Mouse (Mus musculus): ENCODE data around the gene Cfap157.
A peak's percentile ranks its signal among the peaks of the same experiment; 100 is the strongest.

Gene Cfap157

GRCm38 (mm10) chr2:32784048-32784681, at the start of gene Cfap157:
Gene Cfap157 (minus strand): TSS chr2:32784428.
- DNase-seq: no peak

- DNase-seq: no peak
Observed at GRCm38 (mm10) chr2:32828979-32829676, 44.9 kb upstream of the Cfap157 start.

GRCm38 (mm10) chr2:32825796-32826195, 41.6 kb upstream of the Cfap157 start:
- no peak for DNase-seq

DNA sequence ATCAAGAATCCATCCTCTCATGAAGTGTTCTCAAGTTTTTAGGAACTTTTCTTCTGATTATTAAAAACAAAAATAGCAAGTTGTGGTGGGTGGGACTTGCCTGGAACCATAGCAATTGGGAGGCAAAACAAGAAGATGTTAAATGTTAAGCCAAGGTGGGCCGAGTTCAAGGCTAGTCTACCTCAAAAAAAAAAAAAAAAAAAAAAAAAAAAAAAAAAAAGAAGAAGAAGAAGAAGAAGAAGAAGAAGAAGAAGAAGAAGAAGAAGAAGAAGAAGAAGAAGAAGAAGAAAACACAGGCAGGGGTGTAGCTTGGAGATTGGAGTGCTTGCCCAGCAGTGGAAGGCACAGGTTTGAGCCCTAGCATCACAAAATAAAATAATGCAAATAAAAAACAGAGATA, 40.5 kb upstream of the Cfap157 start:
- no peak for DNase-seq

DNA sequence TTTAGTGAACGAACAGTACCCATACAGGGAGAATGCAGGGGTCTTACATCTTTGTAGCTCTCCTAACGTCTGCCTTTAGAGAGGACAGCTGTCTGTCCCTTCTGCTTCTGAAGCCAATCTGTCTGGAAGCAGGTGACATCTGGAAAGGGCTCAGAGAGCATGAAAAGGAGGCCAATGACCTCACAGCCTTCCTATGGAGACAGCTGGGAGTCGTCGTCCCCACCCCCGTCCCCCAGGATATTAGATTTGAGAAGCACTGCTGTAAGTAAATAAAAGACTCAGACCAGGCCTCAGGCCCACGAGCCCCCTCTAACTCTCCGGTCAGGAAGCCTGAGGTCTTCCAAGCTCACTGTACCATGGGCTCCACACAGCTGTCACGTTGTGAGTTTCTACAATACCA, 40.0 kb upstream of the Cfap157 start:
- no peak for DNase-seq

GRCm38 (mm10) chr2:32823579-32824154, 39.4 kb upstream of the Cfap157 start:
- DNase-seq: no peak

- DNase-seq: no peak
Observed at GRCm38 (mm10) chr2:32823153-32823552, 38.9 kb upstream of the Cfap157 start.

DNA sequence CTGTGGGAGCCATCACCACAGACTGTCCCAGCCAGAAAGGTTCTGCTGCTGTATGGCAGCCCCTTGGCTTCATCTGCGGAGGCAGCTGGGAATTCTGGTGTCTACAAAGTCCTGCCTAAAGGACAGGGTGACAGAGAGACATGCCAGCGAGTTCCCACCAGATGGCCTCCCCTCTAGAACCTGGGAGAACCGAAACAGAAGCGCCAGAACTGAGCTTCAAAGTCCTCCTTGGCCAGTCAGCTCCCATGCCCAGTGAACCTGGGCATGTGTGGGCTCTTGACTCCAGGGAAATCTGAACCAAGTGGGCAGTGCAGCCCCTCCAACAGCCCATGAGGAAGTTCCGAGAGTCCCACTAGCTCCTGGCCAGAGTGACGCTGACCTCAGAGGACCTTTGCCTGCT, 38.4 kb upstream of the Cfap157 start:
- no peak for DNase-seq

- DNase-seq: peak; percentile 49 to 50
Observed at GRCm38 (mm10) chr2:32821041-32821802, 37.0 kb upstream of the Cfap157 start.

- no peak for DNase-seq
Observed at GRCm38 (mm10) chr2:32818208-32818607, 34.0 kb upstream of the Cfap157 start.

- no peak for DNase-seq
Observed at GRCm38 (mm10) chr2:32817589-32817988, 33.4 kb upstream of the Cfap157 start.

DNA sequence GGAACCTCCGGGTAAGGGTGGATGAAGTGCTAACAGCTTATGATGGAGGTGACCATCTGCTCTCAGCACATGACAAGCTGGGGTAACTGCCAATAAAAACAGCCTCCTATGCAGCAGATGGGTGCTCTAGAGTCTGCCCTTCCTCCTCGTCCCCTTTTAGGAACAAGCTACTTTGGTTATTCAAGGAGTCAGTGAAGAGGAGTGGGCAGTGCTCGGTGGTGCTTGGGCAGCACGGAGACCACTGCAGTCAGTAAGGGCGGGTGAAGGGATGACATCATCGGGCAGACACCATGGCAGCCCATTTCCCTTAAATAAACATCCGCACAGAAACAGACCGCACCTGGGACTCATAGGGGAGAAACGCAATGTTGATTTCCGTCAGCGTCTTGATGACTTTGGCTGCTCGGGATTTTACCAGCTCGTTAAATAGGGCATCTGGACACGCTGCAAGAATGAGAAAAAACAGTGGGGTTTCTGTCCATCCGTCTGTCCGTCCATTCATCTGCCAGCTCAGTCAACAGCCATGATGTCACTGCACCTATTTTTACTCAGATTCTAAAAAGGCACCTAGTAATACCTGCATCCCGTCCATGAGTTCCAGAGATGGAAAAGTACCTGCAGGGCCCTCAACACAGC, 32.8 kb upstream of the Cfap157 start:
- no peak for DNase-seq

- DNase-seq: no peak
Observed at GRCm38 (mm10) chr2:32816497-32816896, 32.3 kb upstream of the Cfap157 start.

GRCm38 (mm10) chr2:32811959-32812358, 27.7 kb upstream of the Cfap157 start:
- DNase-seq: no peak

GRCm38 (mm10) chr2:32808816-32809566, 24.8 kb upstream of the Cfap157 start:
- DNase-seq: no peak

- DNase-seq: no peak
Observed at GRCm38 (mm10) chr2:32798251-32798962, 14.2 kb upstream of the Cfap157 start.

DNA sequence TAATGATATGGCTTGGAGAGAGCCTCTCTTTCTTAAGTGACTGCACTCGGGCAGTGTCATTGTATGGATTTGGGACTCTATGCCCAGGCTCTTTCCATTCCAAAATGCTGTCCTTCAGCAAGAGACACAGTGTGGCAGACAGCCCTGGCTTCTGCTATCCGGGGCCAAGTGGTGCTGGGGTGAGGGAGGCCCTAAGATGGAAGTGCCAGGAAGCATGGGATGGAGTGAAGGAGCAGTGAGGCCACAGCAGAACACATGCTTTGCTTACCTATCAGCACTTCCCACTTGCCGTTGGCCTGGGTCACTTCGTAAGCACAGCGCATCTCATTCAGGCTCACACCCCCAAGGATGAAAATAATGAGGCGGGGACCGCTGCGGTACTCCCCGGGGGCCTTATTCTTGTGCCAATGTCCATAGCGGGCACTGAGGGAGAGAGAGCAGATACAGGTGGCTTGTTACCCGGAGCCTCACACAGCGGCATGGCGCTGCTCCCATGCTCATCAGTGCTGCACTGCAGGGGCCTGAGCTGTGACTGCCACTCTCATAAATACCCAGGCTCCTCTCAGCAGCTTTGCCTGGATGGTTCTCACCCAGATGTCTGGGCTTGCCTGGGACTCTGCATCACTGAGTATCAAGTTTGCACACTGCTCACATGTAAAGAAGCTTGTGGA, 11.7 kb upstream of the Cfap157 start:
- DNase-seq: no peak

- no peak for DNase-seq
Observed at GRCm38 (mm10) chr2:32791297-32791696, 7.1 kb upstream of the Cfap157 start.

GRCm38 (mm10) chr2:32788581-32788980, 4.4 kb upstream of the Cfap157 start:
- DNase-seq: no peak

- DNase-seq: no peak
Observed at GRCm38 (mm10) chr2:32787176-32787575, 2.9 kb upstream of the Cfap157 start.

- DNase-seq: no peak
Observed at GRCm38 (mm10) chr2:32781710-32782109, 2.5 kb downstream of the Cfap157 start.
